15 mouse cellular contexts compared by ENCODE assay signal in the genomic region with DNA sequence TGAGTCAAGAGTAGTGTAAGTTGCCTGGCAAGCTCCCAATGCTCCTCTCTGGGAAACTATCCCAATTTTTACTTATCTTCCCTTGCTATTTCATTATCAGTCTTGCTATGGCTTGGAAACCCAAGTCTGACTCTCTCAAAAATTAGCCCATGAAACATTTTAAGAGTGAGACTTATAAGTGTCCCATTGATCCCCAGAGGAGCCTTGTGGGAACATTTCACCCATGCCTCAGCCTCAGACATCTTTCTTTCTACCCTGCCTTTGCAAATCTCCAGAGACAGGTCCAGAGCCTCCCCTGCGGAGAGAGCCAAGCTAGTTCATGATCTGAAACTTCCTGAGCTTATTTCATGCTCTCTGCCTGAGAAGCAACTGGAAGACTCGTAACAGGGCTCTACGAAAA.
"Had no signal": no experiment of that assay in that cellular context is flagged by ENCODE, and none has a peak within 500 bp of the region (broad histone marks: within the 10 kb centered on the region; RNA-seq: fewer than 3 reads in every experiment).

No protein-coding gene starts in this region.

- H3K4me3 ChIP-seq: limb, embryonic 13.5 days; liver, embryonic 13.5 days; lung, embryonic 15.5 days; neural tube, embryonic 12.5 days had no signal

- H3K36me3 ChIP-seq: limb, embryonic 13.5 days; liver, embryonic 13.5 days; lung, embryonic 15.5 days; neural tube, embryonic 12.5 days had no signal

- H3K27me3 ChIP-seq: neural tube, embryonic 12.5 days had no signal

- DNase-seq: kidney, adult 9 months; kidney, postnatal 14 days; kidney, postnatal 4 days; left cerebral cortex, postnatal 4 days; liver; liver, embryonic 13.5 days; lung, postnatal 14 days; lung, postnatal 4 days; midbrain, embryonic 14.5 days; thymus, adult 18-20 months; thymus, postnatal 36 days had no signal

- H3K4me2 ChIP-seq: limb, embryonic 13.5 days; liver, embryonic 13.5 days; lung, embryonic 15.5 days; midbrain, embryonic 11.5 days; neural tube, embryonic 12.5 days had no signal

- H3K9ac ChIP-seq: limb, embryonic 13.5 days; liver, embryonic 13.5 days; lung, embryonic 15.5 days; neural tube, embryonic 12.5 days had no signal

- H3K9me3 ChIP-seq: limb, embryonic 13.5 days; liver, embryonic 13.5 days; lung, embryonic 15.5 days; neural tube, embryonic 12.5 days had no signal

- H3K4me1 ChIP-seq: limb, embryonic 13.5 days; liver, embryonic 13.5 days had no signal

- H3K27ac ChIP-seq: limb, embryonic 13.5 days; liver, embryonic 13.5 days; lung, embryonic 15.5 days; neural tube, embryonic 12.5 days had no signal
